Mouse (Mus musculus) lung, postnatal 0 days (tissue): ENCODE results near the gene Cyb561a3.

ENCODE experiments used
- CTCF ChIP-seq: IDR thresholded peaks from 2 replicates; pipeline ENCODE4 v1.5.1; 2016; ENCODE audit warnings: antibody characterized with exemption, mild to moderate bottlenecking
- EP300 ChIP-seq: IDR thresholded peaks from 2 replicates; pipeline ENCODE4 v1.6.1; 2016; ENCODE audit warnings: antibody characterized with exemption, mild to moderate bottlenecking, control low read depth

DNA sequence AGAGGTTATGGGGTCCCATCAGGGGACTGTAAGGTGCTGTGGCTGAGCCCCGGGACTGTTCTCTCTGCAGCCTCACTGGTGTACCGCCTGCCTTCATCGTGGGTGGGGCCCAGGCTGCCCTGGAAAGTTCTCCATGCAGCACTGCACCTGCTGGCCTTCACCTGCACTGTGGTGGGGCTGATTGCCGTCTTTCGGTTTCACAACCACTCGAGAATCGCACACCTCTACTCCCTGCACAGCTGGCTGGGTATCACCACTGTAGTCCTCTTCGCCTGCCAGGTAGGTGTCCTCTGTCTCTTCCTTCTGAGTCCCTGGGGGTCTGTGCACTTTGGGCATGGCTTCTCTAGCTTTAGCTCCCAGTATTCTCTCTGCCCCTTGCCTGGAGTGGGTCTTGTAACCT lies 8.1 kb downstream of the Cyb561a3 start:
- TF ChIP-seq CTCF: no peak
- no peak for TF ChIP-seq EP300
